Mouse (Mus musculus) embryonic facial prominence, embryonic 12.5 days (tissue): Measurements from ENCODE around the gene C2cd2l. TPM values are rescaled to one million over a fixed set of nuclear protein-coding genes. Genes with fewer than 3 reads are reported as not detected.

Experiments used
- ATAC-seq: fragments of 200-750 bp; cut with Nextera tagmentation; 2 replicates; pipeline ENCODE4 v1.8.0; 2017; ENCODE audit not compliant: insufficient number of reproducible peaks, insufficient read depth, low FRiP score, low TSS enrichment
- H3K27ac ChIP-seq: fragments of 300-500 bp; sonication (generic); 2 replicates; pipeline ENCODE4 v1.5.1; 2016; ENCODE audit warnings: mild to moderate bottlenecking
- H3K27me3 ChIP-seq: fragments of 300-500 bp; sonication (generic); 2 replicates; pipeline ENCODE4 v1.6.1; 2016; ENCODE audit warnings: mild to moderate bottlenecking, moderate library complexity
- H3K36me3 ChIP-seq: fragments of 300-500 bp; sonication (generic); 2 replicates; pipeline ENCODE4 v1.6.1; 2016; ENCODE audit warnings: mild to moderate bottlenecking
- H3K4me1 ChIP-seq: fragments of 300-500 bp; sonication (generic); 2 replicates; pipeline ENCODE4 v1.6.1; 2016
- H3K4me2 ChIP-seq: fragments of 300-500 bp; sonication (generic); replicated peaks from 2 replicates; pipeline ENCODE4 v1.6.1; 2016; ENCODE audit warnings: mild to moderate bottlenecking, moderate library complexity
- H3K4me3 ChIP-seq: fragments of 300-500 bp; sonication (generic); 2 replicates; pipeline ENCODE4 v1.5.1; 2016; ENCODE audit warnings: mild to moderate bottlenecking
- H3K9ac ChIP-seq: fragments of 300-500 bp; sonication (generic); 2 replicates; pipeline ENCODE4 v1.6.1; 2016; ENCODE audit warnings: mild to moderate bottlenecking, moderate library complexity
- H3K9me3 ChIP-seq: fragments of 300-500 bp; sonication (generic); 2 replicates; pipeline ENCODE4 v1.6.1; 2016; ENCODE audit warnings: mild to moderate bottlenecking, moderate library complexity
- WGBS: fragments of 180-500 bp; shearing (Covaris S2); methylation state at CpG from one replicate; pipeline ENCODE4 v1.1.7; 2016; 5-methylcytosine and 5-hydroxymethylcytosine counted together
- polyA plus RNA-seq: library from polyadenylated mRNA; unstranded; fragments of >200 nt; fragmentation: Nextera tagmentation; extraction: Ambion mirVana; gene quantifications from 2 replicates; pipeline ENCODE4 v1.2.1, GENCODE M21; 2016

The C2cd2l gene
- polyA plus RNA-seq, 1 experiment from 2014 or later: 9.4 TPM

DNA sequence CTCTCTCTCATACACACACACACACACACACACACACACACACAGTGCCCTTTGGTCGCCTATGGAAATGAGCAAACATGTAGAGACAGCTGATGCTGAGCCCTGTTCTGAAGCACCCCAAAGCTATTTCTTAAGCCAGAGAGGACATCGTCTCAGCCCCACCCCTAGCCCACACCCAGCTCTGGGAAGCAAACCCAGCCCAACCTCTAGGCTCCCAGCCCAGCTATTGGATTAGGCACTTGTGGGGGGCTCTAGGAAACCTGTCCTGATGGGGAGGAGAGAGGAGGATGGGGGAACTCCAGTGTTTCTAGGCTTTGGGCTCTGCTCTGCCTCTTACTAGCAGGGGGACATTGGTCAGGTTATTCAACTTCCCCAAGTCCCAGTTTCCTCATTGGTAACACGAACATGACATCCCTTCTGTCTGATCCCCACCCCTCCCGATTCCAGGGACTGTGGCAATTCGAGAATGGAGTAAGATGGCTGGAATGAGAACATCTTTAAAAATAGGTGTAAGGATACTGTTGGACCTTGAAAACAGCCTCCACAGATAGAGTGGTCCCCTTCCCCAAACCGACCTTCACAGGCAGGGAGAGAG is 33.7 kb downstream of the C2cd2l start:
- 10% methylated on average over 6 of the region's 6 CpGs for WGBS
- Histone ChIP-seq H3K9ac (no peak overlapping the region; the same call in 1 of the 2 replicates), H3K4me2 (peak overlapping the region; percentile 92), H3K9me3 (no peaks in the 10 kb centered on the region), H3K36me3 (peaks cover 11% of the 10 kb centered on the region), H3K27me3 (peaks cover 39% of the 10 kb centered on the region), H3K4me1 (peaks cover 17% of the 10 kb centered on the region), H3K27ac (no peak overlapping the region), H3K4me3 (peak overlapping the region; percentile 74; the same call in 1 of the 2 replicates)
- no peak for ATAC-seq

DNA sequence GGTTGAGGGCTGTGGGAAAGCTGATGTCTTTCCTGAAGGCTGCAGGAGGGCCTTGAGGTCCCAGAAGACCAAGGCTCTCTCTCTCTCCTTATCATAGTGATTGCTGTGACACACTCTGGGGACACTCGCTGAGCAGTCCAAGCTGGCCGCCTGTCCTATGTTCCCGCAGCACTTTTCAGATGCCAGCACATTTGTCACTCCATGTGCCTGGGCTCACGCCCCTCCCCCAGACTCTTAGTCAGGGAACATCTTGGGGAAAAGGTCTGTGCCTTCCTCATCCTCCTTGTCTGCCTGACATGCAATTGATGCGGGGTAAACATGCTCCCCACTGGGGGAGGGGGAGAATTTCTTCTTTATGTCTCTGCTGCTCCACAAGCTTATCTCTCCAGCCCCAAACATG is 36.9 kb downstream of the C2cd2l start:
- no peak for ATAC-seq
- no peaks in the 10 kb centered on the region for H3K9me3 ChIP-seq
- no peak overlapping the region for H3K4me2 ChIP-seq
- peaks cover 9% of the 10 kb centered on the region; the same call in 1 of the 2 replicates for H3K4me1 ChIP-seq
- H3K27me3 ChIP-seq: peaks cover 26% of the 10 kb centered on the region
- no peak overlapping the region for H3K27ac ChIP-seq
- H3K9ac ChIP-seq: no peak overlapping the region
- 60% methylated on average over 5 of the region's 5 CpGs for WGBS
- H3K36me3 ChIP-seq: 0 out of 2 replicates have a peak, but pooled peaks cover 4% of the 10 kb centered on the region
- H3K4me3 ChIP-seq: no peak overlapping the region

DNA sequence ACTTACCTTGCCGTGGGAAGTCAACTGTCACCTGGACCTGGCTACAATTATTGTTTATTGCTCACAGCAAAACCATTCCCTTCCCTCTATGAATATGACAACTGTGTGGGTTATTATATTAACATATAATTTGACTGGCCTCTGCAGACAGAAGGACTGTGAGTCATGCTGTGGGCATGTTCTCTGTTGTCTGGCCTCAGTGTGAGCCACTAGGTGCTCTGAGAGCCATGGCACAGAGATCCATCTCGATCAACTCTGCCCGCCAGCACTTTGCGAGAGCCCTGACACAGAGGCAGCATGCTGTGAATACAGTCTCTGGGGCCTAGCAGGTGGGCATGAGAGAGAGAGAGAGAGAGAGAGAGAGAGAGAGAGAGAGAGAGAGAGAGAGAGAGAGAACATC is 50.1 kb downstream of the C2cd2l start:
- Histone ChIP-seq H3K4me1 (0 out of 2 replicates have a peak, but pooled peaks cover 12% of the 10 kb centered on the region), H3K4me2 (no peak overlapping the region), H3K27ac (no peak overlapping the region), H3K9me3 (no peaks in the 10 kb centered on the region), H3K36me3 (no peaks in the 10 kb centered on the region), H3K4me3 (no peak overlapping the region), H3K9ac (no peak overlapping the region), H3K27me3 (0 out of 2 replicates have a peak, but pooled peaks cover 2% of the 10 kb centered on the region)
- 89% methylated on average over 4 of the region's 4 CpGs for WGBS
- ATAC-seq: no peak

DNA sequence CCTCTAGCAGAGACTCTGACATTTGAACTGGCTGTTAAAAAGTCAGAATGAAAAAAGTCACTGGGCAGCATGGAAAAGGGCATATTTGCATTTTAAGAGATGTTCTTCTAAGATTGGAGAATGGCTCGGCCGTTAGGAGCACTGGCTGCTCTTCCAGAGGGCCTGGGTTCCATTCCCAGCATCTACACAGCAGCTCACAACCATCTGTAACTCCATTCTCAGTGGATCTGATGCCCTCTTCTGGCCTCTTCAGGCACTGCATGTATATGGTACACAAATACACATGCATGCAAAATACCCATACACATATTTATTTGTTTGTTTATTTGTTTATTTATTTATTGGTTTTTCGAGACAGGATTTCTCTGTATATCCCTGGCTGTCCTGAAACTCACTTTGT is 51.0 kb downstream of the C2cd2l start:
- no peak overlapping the region for H3K9ac ChIP-seq
- H3K27me3 ChIP-seq: 0 out of 2 replicates have a peak, but pooled peaks cover 2% of the 10 kb centered on the region
- no peaks in the 10 kb centered on the region for H3K36me3 ChIP-seq
- no peak overlapping the region for H3K4me2 ChIP-seq
- no peak overlapping the region for H3K27ac ChIP-seq
- H3K4me1 ChIP-seq: 0 out of 2 replicates have a peak, but pooled peaks cover 12% of the 10 kb centered on the region
- no peaks in the 10 kb centered on the region for H3K9me3 ChIP-seq
- no peak overlapping the region for H3K4me3 ChIP-seq
- ATAC-seq: no peak
- 81% methylated on average over 3 of the region's 3 CpGs for WGBS

DNA sequence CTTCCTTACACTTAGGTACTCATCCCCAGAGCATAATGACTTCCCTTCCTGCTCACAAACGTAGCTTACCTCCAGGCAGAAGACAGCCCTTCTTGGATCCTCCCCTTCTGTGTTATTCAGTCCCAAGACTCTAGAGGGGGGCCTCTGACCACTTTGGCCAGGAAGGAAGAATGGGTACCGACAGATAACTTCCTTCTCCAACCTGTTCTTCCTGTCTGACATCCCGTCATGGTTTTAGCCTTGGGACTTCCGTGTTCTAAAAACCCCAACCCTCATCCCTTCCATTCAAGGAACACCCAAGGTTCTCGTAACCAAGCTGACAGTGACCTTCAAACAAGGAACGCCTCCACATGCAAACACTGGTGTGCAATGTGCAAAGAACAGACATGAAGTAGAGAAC is 51.7 kb downstream of the C2cd2l start, which contains the start of gene Nlrx1:
Nlrx1 (minus strand) TSS at position 168 of the 400 bp plus-strand sequence.
- H3K27me3 ChIP-seq: 0 out of 2 replicates have a peak, but pooled peaks cover 2% of the 10 kb centered on the region
- H3K27ac ChIP-seq: peak within 1 kb of the TSS; percentile 56
- H3K4me2 ChIP-seq: peak within 1 kb of the TSS; percentile 79
- H3K36me3 ChIP-seq: no peaks in the 10 kb centered on the region
- 0 out of 2 replicates have a peak, but pooled peaks cover 12% of the 10 kb centered on the region for H3K4me1 ChIP-seq
- no peak for ATAC-seq
- H3K4me3 ChIP-seq: peak within 1 kb of the TSS; percentile 50
- 84% methylated on average over 6 of the region's 6 CpGs for WGBS
- H3K9me3 ChIP-seq: no peaks in the 10 kb centered on the region
- peak within 1 kb of the TSS; percentile 78 for H3K9ac ChIP-seq

DNA sequence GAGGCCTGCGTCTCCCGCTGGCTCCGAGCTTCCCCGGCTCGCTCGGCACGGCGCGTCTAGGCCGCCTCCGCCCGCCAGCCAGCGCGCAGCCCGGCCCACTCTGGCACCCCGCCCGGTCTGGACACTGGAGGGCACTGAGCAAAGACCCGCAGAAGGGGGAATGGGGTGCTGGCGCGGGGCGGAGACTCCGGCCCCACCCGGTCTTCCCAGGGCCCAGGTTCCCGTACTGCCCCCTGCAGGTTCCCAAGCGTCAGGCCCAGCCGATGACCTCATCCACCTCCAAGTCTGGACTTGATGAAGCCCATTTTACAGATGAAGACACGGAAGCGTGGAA is 52.1 kb downstream of the C2cd2l start:
- ATAC-seq: peak; percentile 79
- WGBS: 4% methylated on average over 28 of the region's 28 CpGs

DNA sequence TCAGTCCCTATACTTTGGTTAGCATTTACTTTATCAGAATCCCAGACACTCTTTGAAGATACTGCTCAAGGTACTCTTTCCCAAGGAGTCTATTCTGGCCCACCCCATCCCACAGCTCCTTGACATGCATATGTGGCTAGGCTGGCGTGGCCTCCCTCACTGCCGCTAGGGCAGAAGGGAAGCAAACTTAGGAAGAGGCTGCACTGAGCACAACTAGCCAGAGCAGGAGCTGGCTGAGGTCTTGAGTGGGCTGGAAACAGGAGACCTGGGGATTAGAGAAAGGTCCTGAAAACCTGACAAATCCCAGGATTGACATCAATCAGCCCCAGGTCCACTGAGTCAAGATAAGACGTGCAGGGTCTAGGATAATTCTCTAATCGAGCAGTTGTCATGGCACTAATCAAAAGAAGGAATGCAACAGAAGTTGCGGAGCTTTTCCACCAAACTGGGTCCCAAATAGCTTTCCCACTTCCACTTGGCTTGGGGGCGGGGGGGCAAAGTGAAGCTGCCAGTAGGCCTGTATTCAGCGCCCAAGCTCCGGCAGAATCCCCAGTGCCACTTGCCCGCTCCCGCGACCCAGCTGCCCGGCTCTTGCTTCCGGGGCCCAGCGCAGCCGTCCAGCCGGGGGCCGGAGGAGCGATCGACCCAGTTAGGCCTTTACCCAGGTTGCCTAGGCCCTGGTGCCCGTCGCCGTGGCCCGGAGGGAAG is 52.6 kb downstream of the C2cd2l start:
- Histone ChIP-seq H3K36me3 (no peaks in the 10 kb centered on the region), H3K4me3 (peak overlapping the region; percentile 50), H3K4me1 (0 out of 2 replicates have a peak, but pooled peaks cover 12% of the 10 kb centered on the region), H3K27ac (peak overlapping the region; percentile 56), H3K9me3 (no peaks in the 10 kb centered on the region), H3K27me3 (0 out of 2 replicates have a peak, but pooled peaks cover 2% of the 10 kb centered on the region), H3K9ac (peak overlapping the region; percentile 78), H3K4me2 (peak overlapping the region; percentile 79)
- 9% methylated on average over 23 of the region's 23 CpGs for WGBS
- ATAC-seq: no peak

More for the DNA sequence above, 52.1 kb downstream of the C2cd2l start:
- Histone ChIP-seq H3K9me3 (no peaks in the 10 kb centered on the region), H3K4me2 (peak overlapping the region; percentile 79), H3K4me3 (peak overlapping the region; percentile 50), H3K4me1 (0 out of 2 replicates have a peak, but pooled peaks cover 12% of the 10 kb centered on the region), H3K27me3 (0 out of 2 replicates have a peak, but pooled peaks cover 2% of the 10 kb centered on the region), H3K27ac (peak overlapping the region; percentile 56; the same call in 1 of the 2 replicates), H3K9ac (peak overlapping the region; percentile 78), H3K36me3 (no peaks in the 10 kb centered on the region)

DNA sequence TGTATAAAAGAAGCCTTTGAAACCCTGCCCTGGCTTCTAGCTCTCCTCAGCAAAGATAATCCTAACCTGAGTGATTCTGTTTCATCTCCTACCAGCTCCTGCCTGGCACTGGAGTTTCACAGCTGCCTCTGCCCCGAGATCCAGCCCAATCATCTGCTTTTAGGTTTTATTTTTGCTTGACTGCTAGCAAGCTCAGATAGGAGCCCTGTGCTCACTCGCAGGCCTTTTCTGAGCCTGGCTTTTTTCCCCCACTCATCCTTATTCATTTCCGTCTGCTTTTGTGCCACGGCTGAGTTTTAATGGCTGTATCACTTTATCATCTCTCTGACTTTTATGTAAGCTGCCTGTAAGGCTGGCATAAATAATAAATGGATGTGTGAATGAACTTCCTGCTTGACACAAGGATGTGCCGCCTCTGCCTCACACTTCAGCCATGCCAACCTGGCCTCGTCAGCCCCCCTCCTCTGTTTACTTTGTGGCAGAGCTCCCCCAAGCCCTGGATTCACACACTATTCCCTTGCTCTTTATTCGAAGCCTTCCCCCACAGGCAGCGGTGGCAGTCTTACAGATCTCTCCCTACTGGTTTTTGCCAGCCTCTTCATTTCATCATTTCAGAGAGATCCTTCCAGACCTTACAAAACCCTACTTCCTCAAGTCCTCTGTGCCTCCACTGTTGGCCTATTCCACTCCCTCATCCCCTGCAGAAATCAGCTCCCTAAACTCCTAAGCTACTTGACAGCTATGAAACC is 53.4 kb downstream of the C2cd2l start:
- H3K9ac ChIP-seq: 0 out of 2 replicates have a peak overlapping the region, but pooled peaks have one; percentile 78
- 0 out of 2 replicates have a peak, but pooled peaks cover 2% of the 10 kb centered on the region for H3K27me3 ChIP-seq
- ATAC-seq: no peak
- 68% methylated on average over 8 of the region's 8 CpGs for WGBS
- 0 out of 2 replicates have a peak overlapping the region, but pooled peaks have one; percentile 79 for H3K4me2 ChIP-seq
- no peak overlapping the region for H3K27ac ChIP-seq
- no peaks in the 10 kb centered on the region for H3K36me3 ChIP-seq
- 0 out of 2 replicates have a peak, but pooled peaks cover 12% of the 10 kb centered on the region for H3K4me1 ChIP-seq
- no peaks in the 10 kb centered on the region for H3K9me3 ChIP-seq
- H3K4me3 ChIP-seq: no peak overlapping the region

DNA sequence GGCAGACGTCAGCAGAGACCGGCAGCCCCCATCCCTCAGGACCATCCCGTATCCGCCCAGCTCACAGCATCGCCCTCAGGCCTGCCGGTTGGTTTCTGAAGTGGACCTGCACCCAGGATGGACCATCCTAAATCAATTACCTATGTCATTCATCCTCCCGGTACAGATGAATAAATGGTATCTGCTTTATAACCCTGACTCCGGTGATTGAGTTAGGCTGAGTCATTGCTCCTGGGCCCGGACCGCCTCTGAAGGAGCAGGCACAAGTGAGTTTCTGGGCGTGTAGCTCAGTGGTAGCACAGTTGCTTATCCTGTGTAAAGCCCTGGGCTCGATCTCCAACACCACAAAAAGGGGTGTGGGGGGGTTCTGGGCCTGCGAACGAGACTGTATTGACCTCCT is 58.7 kb downstream of the C2cd2l start:
- no peak overlapping the region for H3K4me2 ChIP-seq
- H3K9ac ChIP-seq: no peak overlapping the region
- H3K9me3 ChIP-seq: no peaks in the 10 kb centered on the region
- no peak for ATAC-seq
- H3K27ac ChIP-seq: no peak overlapping the region
- H3K36me3 ChIP-seq: no peaks in the 10 kb centered on the region
- WGBS: 81% methylated on average over 14 of the region's 14 CpGs
- 0 out of 2 replicates have a peak, but pooled peaks cover under 1% of the 10 kb centered on the region for H3K27me3 ChIP-seq
- H3K4me3 ChIP-seq: no peak overlapping the region
- 0 out of 2 replicates have a peak, but pooled peaks cover under 1% of the 10 kb centered on the region for H3K4me1 ChIP-seq
